Mouse (Mus musculus): ENCODE results near the gene Afmid.
"Not testable (repeated sequence)": the region's sequence is repeated elsewhere in the genome, so short reads cannot be mapped to it uniquely, and the experiment has no call there.

The Afmid gene

GRCm38 (mm10) chr11:117796954-117797353, 28.8 kb upstream of the Afmid start:
- peak; percentile 27 for DNase-seq

- DNase-seq, result peak; percentile 21
These were observed 28.1 kb upstream of the Afmid start, which contains the start of gene 6030468B19Rik for GRCm38 (mm10) chr11:117797511-117798159. Gene 6030468B19Rik (plus strand): TSS chr11:117797660.

GRCm38 (mm10) chr11:117798160-117798541, 27.6 kb upstream of the Afmid start:
- DNase-seq, result peak; percentile 41

- DNase-seq, result no peak
These were observed 26.6 kb upstream of the Afmid start for GRCm38 (mm10) chr11:117799174-117799573.

DNA sequence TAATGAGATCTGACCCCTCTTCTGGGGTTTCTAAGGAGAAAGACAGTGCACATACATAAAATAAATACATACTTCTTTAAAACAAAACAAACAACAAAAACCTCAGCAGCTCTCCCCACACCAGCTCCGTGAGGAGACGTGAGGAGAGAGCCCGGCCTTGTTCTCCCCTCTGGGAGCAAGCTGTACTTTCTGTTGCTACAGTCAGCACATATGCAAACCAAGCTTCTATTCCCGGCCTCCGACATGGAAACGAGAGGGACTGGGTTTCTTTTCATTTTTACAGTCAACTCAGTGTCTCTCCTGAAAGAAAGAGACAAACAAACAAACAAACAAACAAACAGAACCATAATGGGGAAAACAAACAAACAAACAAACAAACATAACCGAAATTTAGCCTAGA, 25.7 kb upstream of the Afmid start:
- no peak for DNase-seq

- DNase-seq, result no peak
These were observed 24.1 kb upstream of the Afmid start for GRCm38 (mm10) chr11:117801650-117802049.

DNA sequence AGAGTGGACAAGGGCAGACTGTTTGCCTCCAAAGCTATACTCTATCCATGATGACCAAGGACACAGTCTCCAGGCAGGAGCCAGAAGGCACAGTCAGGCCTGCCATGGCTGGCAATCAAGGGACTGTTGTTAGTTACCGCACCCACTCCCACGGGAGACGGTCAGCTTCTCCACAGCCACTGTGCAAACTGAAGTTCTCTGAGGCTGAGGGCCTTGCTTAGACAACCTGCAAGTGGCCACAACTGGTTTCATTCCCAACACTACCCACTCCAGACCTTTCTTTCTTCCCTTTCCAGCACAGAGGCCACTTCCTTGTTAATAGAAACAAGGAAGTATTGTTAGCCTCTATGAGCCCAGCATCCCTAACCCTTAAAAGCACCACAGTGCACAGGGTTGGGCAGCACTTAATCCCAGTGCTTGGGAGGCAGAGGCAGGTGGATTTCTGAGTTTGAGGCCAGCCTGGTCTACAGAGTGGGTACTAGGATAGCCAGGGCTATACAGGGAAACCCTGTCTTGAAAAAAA, 22.5 kb upstream of the Afmid start:
- no peak for DNase-seq

- no peak for DNase-seq
These were observed 18.9 kb upstream of the Afmid start for GRCm38 (mm10) chr11:117806781-117807180.

- DNase-seq, result peak; percentile 76
These were observed 16.1 kb upstream of the Afmid start, which contains the start of the genes Gm20708 and Syngr2 for GRCm38 (mm10) chr11:117809407-117810311. Gene Gm20708 (plus strand): TSS chr11:117809668. Gene Syngr2 (plus strand): TSS chr11:117809668.

GRCm38 (mm10) chr11:117810401-117811046, 15.2 kb upstream of the Afmid start:
- peak; percentile 84 for DNase-seq

DNA sequence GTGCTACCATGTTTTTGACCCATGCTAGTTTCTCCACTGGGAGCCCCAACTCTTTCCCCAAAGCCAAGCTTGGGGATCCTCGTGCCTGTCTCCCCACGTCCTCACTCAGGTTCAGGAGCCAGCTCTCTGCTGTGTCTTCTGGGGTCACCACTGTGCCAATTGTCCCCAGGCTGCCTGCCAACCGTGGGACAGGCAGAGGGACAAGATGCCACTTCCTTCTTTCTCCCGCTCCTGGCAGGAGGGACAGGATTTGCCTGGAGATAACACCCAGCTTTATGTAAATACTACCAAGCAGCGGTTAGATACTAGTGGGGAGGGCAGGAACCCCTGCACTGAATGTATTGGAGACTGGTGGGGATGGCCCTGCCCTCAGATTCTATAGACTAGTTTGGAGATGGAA, 11.9 kb upstream of the Afmid start:
- DNase-seq, result no peak

GRCm38 (mm10) chr11:117814704-117815366, 10.9 kb upstream of the Afmid start:
- DNase-seq, result no peak

DNA sequence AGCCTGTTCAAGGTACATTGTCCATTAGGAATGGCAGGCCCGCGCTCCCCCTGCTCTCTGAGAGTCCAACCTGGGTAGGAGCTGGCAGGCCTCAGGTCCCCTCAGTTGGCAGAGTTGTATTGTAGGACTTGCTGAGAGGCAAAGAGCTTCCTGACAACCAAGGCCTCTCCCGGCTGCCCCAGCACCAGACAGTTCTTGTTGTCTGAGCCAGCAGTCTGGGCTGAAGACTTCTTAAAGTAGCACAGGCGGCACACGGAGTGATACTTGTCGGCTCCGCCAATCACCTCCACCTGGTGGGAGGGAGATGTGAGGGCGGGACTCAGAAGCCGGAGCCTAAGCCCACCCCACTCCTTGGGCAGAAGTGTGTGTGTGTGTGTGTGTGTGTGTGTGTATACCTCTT, 9.9 kb upstream of the Afmid start:
- not testable (repeated sequence) for DNase-seq

GRCm38 (mm10) chr11:117816389-117816996, 9.2 kb upstream of the Afmid start:
- DNase-seq, result no peak

GRCm38 (mm10) chr11:117819095-117819494, 6.6 kb upstream of the Afmid start:
- DNase-seq, result no peak

GRCm38 (mm10) chr11:117820173-117820572, 5.6 kb upstream of the Afmid start:
- no peak for DNase-seq

DNA sequence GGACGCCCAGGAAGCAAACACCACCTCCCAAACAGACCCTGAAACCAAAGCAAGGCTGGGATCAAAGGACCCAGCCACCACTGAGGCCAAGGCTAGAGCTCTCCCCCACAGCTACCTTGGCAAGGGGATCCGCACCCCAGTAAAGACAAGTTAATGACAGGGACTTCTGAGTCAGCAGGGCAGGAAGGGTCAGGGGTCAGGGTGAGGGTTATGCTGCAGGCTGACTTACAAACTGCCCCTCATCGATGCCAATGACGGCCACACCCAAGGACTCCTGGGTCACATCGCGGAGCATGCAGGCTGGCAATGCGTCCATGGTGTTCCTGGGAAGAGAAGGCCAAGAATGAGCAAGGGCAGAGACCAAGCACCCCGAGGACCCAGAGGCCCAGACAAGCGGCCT, 3.9 kb upstream of the Afmid start:
- no peak for DNase-seq

DNA sequence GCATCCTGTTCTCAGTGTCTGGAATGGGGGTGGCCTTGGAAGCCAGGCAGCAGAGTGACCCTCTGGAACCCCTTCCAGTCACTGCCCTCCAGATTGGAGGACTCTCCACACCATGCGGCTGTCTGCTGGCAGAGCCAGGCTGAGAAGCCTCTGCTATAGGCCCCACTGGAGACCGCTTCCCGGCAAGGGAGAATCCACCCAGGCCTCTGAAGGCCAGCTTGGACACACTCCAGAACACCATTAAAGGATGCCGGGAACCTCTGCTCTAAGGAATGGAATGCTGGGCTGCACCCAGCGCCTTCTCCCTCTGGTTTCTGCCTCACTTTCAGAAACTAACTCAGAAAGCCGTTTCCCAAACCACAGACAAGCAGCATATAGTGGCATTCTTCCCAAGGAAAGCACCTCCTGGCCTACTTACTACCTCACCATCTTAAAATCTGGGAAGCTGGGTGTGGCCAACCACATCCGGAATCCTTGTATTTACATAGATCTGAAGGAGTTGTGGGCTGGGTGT, 2.9 kb upstream of the Afmid start:
- DNase-seq, result no peak

DNA sequence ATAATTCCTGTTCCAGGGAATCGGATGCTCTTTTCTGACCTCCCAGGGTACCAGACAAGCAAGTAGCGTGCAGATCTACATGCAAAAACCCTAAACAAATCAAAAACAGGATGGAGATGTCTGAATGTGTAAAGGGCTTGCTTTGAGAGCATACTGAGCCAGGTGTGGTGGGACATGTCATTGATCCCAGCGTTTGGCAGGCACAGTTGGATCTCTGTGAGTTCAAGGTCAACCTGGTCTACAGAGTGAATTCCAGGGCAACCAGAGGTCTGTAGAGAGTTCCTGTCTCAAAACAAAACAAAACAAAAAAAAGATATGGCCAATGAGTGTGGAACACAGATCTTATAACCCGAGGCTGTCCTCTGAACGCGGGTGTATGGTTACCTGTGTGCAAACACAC, 2.3 kb upstream of the Afmid start:
- DNase-seq, result no peak

DNA sequence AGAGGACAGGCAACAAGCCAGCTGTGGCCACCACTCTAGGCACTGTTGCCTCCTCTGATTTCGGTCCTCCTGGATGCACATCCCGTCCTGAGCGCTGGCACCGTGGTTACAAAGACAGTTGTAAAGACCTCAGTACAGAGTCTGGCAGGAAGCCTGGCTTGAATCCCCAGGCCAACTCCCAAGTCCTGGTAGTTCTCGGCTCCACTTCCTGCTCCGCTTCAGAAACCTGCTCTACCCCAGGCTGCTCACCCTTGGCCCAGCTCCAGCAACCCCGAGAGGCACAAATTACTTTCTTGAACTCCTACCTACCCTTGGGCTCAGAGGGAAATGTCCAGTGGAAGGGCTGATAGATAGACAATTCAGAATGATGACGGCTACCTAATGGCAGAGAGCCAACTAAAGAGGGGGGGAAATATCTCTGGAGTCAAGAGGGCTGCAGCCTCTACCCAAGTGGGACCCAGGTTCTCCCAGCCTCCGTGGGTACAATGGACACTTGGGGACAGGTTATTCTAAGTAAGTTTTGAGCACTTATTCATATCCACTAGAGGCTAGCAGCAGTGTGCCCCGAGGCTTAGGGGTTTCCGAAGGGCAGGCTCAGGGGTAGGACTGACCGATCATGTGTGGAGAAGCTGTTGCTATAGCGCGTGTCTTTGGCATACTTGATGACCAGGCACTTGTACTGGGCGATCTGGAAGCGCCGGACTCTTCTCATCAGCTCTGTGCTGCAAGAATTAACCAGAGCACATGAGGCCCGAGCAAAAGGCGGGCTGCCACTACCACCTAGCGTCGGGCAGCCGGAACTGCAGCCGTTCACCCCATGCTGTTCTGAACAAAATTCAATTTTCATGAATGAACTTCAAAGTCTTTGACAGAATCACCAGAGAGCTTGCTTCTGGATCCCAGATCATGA, 1.4 kb upstream of the Afmid start:
- DNase-seq, result peak; percentile 84

DNA sequence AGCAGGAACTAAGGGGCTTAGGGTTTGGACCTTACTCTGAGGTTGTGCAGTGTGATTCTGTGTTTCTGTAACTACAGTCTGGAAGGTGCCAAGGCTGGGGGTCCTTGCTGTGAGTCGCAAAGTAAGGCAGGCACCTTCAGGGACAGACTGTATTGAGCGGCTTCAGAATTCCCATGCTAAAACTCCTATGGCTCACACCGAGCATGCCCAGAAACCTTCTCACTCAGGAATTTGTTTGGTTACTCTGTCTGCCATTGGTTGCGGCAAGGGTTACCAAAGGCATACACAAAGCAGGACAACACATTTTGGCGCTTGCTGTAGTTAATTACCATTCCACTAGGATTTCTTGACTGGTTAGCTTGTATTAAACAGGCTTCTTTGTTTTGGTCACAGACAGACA, 440 bp downstream of the Afmid start:
- no peak for DNase-seq
